Mouse (Mus musculus) olfactory bulb, adult 2 months (tissue): ENCODE data around the gene Cdc14a.

Experiments used
- CTCF ChIP-seq: fragments of 200-500 bp; IDR thresholded peaks from 2 replicates; pipeline ENCODE4 v1.5.1; 2012; ENCODE audit warnings: low read depth, mild to moderate bottlenecking, low read length, moderate library complexity; ENCODE audit not compliant: insufficient read depth
- POLR2A ChIP-seq: fragments of 200-500 bp; IDR thresholded peaks from 2 replicates; pipeline ENCODE4 v1.6.1; 2012; ENCODE audit warnings: mild to moderate bottlenecking, low read depth, low read length, moderate library complexity; ENCODE audit not compliant: insufficient read depth

- TF ChIP-seq POLR2A (no peak), CTCF (no peak)
Measured at GRCm38 (mm10) chr3:116327616-116328004, 96.2 kb downstream of the Cdc14a start.
